Mouse (Mus musculus) limb, embryonic 13.5 days (tissue): ENCODE data around the gene Smg1. TPM values are rescaled to one million over a fixed set of nuclear protein-coding genes. Genes with fewer than 3 reads are reported as not detected.

Experiments used
- polyA plus RNA-seq: library from polyadenylated mRNA; unstranded; fragments of >200 nt; fragmentation: Nextera tagmentation; extraction: Ambion mirVana; gene quantifications from 2 replicates; pipeline ENCODE4 v1.2.1, GENCODE M21; 2015

Gene Smg1
- polyA plus RNA-seq, 1 experiment from 2014 or later: 21.2 TPM

Other genes starting within 250 kb of the Smg1 start
- 845 and 864 TPM in 2 replicates for gene Rps15a, start 127.5 kb downstream of the Smg1 start, polyA plus RNA-seq
- gene Arl6ip1, start 114.0 kb downstream of the Smg1 start, polyA plus RNA-seq: 510 and 524 TPM in 2 replicates
- gene Syt17, start 204.6 kb upstream of the Smg1 start, polyA plus RNA-seq: 1.8 and 2.2 TPM in 2 replicates
- gene Itpripl2, start 248.3 kb upstream of the Smg1 start, polyA plus RNA-seq: 6.1 and 6.4 TPM in 2 replicates